In genomic region chr3:87999243-87999895, GRCm38 (mm10) we compare ENCODE assay signal across 9 mouse cellular contexts. TPM values are rescaled to one million over a fixed set of nuclear protein-coding genes. Genes with fewer than 3 reads are reported as not detected.
DNase-seq lines count a peak whose midpoint lies in the region; ATAC-seq and TF ChIP-seq lines count a peak whose summit lies in the region.
"Had no signal": no experiment of that assay in that cellular context is flagged by ENCODE, and none has a peak within 500 bp of the region (broad histone marks: within the 10 kb centered on the region; RNA-seq: fewer than 3 reads in every experiment).

No protein-coding gene starts in this region.

- no peak overlapping the region for H3K9ac ChIP-seq in limb, embryonic 12.5 days (replicated peaks)
- no peak overlapping the region for H3K9ac ChIP-seq in stomach, postnatal 0 days (ENCODE audit: low read length)

- H3K4me1 ChIP-seq in megakaryocyte, embryonic 14.5 days = peaks cover 36% of the 10 kb centered on the region
- peaks cover 23% of the 10 kb centered on the region for H3K4me1 ChIP-seq in limb, embryonic 12.5 days (replicated peaks)
- no peaks in the 10 kb centered on the region for H3K4me1 ChIP-seq in stomach, postnatal 0 days (replicated peaks; ENCODE audit: control insufficient read depth, insufficient read depth)

- no peak for ATAC-seq in megakaryocyte, adult 5-6 weeks (ENCODE audit: poor library complexity, severe bottlenecking)
- ATAC-seq in limb, embryonic 12.5 days (ENCODE audit: insufficient number of reproducible peaks, insufficient read depth, low FRiP score, low TSS enrichment, low read depth) = no peak
- ATAC-seq in stomach, postnatal 0 days (ENCODE audit: low FRiP score, low TSS enrichment) = no peak

- intact Hi-C loops in left cerebral cortex, postnatal 14 days (cut with DNase I) = no loop called here

- WGBS in limb, embryonic 12.5 days = 1% methylated on average over 37 of the region's 38 CpGs
- 2% methylated on average over 38 of the region's 38 CpGs for WGBS in stomach, postnatal 0 days

- peak; percentile 31 for DNase-seq in embryo, embryonic 9.5 days (ENCODE audit: extremely low spot score)
- no peak for DNase-seq in embryo, embryonic 10 days (ENCODE audit: low spot score)
- DNase-seq in stomach, postnatal 0 days (ENCODE audit: low spot score) = no peak
- DNase-seq in left cerebral cortex, postnatal 14 days (ENCODE audit: low spot score in 2 of 2) = no peak
- DNase-seq in urinary bladder, adult 2 months (ENCODE audit: low spot score) = no peak

- H3K36me3 ChIP-seq in megakaryocyte, embryonic 14.5 days (replicated peaks; ENCODE audit: low read length) = no peaks in the 10 kb centered on the region
- H3K36me3 ChIP-seq in limb, embryonic 12.5 days = no peaks in the 10 kb centered on the region
- H3K36me3 ChIP-seq in stomach, postnatal 0 days (ENCODE audit: control insufficient read depth, insufficient read depth, low read length) = no peaks in the 10 kb centered on the region

- no peak overlapping the region for H3K27ac ChIP-seq in limb, embryonic 12.5 days
- no peak overlapping the region for H3K27ac ChIP-seq in stomach, postnatal 0 days (replicated peaks)

- TF ChIP-seq EP300 in stomach, postnatal 0 days (optimal IDR thresholded peaks at IDR 0.05) = no peak

- H3K9me3 ChIP-seq in megakaryocyte, embryonic 14.5 days = peaks cover 7% of the 10 kb centered on the region; the same call in 1 of the 2 replicates
- peaks cover 7% of the 10 kb centered on the region for H3K9me3 ChIP-seq in limb, embryonic 12.5 days
- H3K9me3 ChIP-seq in stomach, postnatal 0 days (ENCODE audit: control insufficient read depth, low read length) = no peaks in the 10 kb centered on the region

- peaks cover 95% of the 10 kb centered on the region for H3K27me3 ChIP-seq in megakaryocyte, embryonic 14.5 days (replicated peaks)
- H3K27me3 ChIP-seq in limb, embryonic 12.5 days = peaks cover 100% of the 10 kb centered on the region
- peaks cover 18% of the 10 kb centered on the region; the same call in 1 of the 2 replicates for H3K27me3 ChIP-seq in stomach, postnatal 0 days (ENCODE audit: control insufficient read depth, insufficient read depth, low read length)

- TF ChIP-seq CTCF in stomach, postnatal 0 days (IDR thresholded peaks at IDR 0.05; ENCODE audit: low read depth) = no peak

- peak overlapping the region; percentile 76 for H3K4me2 ChIP-seq in limb, embryonic 12.5 days
- H3K4me2 ChIP-seq in stomach, postnatal 0 days (replicated peaks; ENCODE audit: low read depth) = peak overlapping the region; percentile 54

- H3K4me3 ChIP-seq in megakaryocyte, embryonic 14.5 days (replicated peaks) = peak overlapping the region; percentile 51
- H3K4me3 ChIP-seq in limb, embryonic 12.5 days (replicated peaks) = peak overlapping the region; percentile 48
- peak overlapping the region; percentile 28; the same call in 1 of the 2 replicates for H3K4me3 ChIP-seq in stomach, postnatal 0 days (ENCODE audit: low read depth, low read length)

RNA-seq across cellular contexts. Expression of gene Bcan, which starts 0.7 kb away (rescaled TPM):
- polyA plus RNA-seq in megakaryocyte, embryonic 14.5 days (2012; ENCODE audit: insufficient read depth, low replicate concordance) = not detected in 2 replicates
- total RNA-seq in megakaryocyte, adult 5-6 weeks (2015) = not detected in 2 replicates
- not detected in 2 replicates for total RNA-seq in megakaryocyte, adult 5-6 weeks (2017)
- 0.13 and 0.65 TPM in 2 replicates for polyA plus RNA-seq in limb, embryonic 12.5 days (2016; fragmentation: Nextera tagmentation; extraction: Ambion mirVana)
- 0.08 and 0.18 TPM in 2 replicates for polyA plus RNA-seq in stomach, postnatal 0 days (2015; fragmentation: Nextera tagmentation; extraction: Ambion mirVana)
- total RNA-seq in left cerebral cortex, postnatal 14 days (2021) = 100 to 1,000 TPM; 297 to 331 TPM
- 0.15 and 0.28 TPM in 2 replicates for polyA plus RNA-seq in urinary bladder, adult 2 months (2012; rRNA removed)

RNA-seq across cellular contexts. Expression of gene Hapln2, which starts 28.0 kb away (rescaled TPM):
- polyA plus RNA-seq in megakaryocyte, embryonic 14.5 days (2012; ENCODE audit: insufficient read depth, low replicate concordance) = not detected in 2 replicates
- total RNA-seq in megakaryocyte, adult 5-6 weeks (2015) = not detected in 2 replicates
- not detected in 2 replicates for total RNA-seq in megakaryocyte, adult 5-6 weeks (2017)
- 0.10 and 0.12 TPM in 2 replicates for polyA plus RNA-seq in limb, embryonic 12.5 days (2016; fragmentation: Nextera tagmentation; extraction: Ambion mirVana)
- polyA plus RNA-seq in stomach, postnatal 0 days (2015; fragmentation: Nextera tagmentation; extraction: Ambion mirVana) = not detected in 2 replicates
- 1 to 10 TPM; 1.3 TPM for total RNA-seq in left cerebral cortex, postnatal 14 days (2021)
- 0.06 TPM in 1 of 2 replicates, not detected in the other for polyA plus RNA-seq in urinary bladder, adult 2 months (2012; rRNA removed)
- polyA plus RNA-seq: small intestine, adult 2 months had no signal

RNA-seq across cellular contexts. Expression of gene Nes, which starts 28.5 kb away (rescaled TPM):
- polyA plus RNA-seq in megakaryocyte, embryonic 14.5 days (2012; ENCODE audit: insufficient read depth, low replicate concordance) = 0.29 TPM in 1 of 2 replicates, not detected in the other
- not detected in 2 replicates for total RNA-seq in megakaryocyte, adult 5-6 weeks (2015)
- total RNA-seq in megakaryocyte, adult 5-6 weeks (2017) = not detected in 2 replicates
- 29.4 and 32.5 TPM in 2 replicates for polyA plus RNA-seq in limb, embryonic 12.5 days (2016; fragmentation: Nextera tagmentation; extraction: Ambion mirVana)
- polyA plus RNA-seq in stomach, postnatal 0 days (2015; fragmentation: Nextera tagmentation; extraction: Ambion mirVana) = 5.3 and 5.7 TPM in 2 replicates
- total RNA-seq in left cerebral cortex, postnatal 14 days (2021) = 10 to 100 TPM; 10.1 to 10.4 TPM
- polyA plus RNA-seq in urinary bladder, adult 2 months (2012; rRNA removed) = 3.7 and 5.3 TPM in 2 replicates

RNA-seq across cellular contexts. Expression of gene Gpatch4, which starts 43.5 kb away (rescaled TPM):
- polyA plus RNA-seq in megakaryocyte, embryonic 14.5 days (2012; ENCODE audit: insufficient read depth, low replicate concordance) = 5.3 and 18.9 TPM in 2 replicates
- total RNA-seq in megakaryocyte, adult 5-6 weeks (2015) = 7.3 TPM in 2 replicates
- total RNA-seq in megakaryocyte, adult 5-6 weeks (2017) = 9.5 and 10.1 TPM in 2 replicates
- polyA plus RNA-seq in limb, embryonic 12.5 days (2016; fragmentation: Nextera tagmentation; extraction: Ambion mirVana) = 30.8 and 31.1 TPM in 2 replicates
- polyA plus RNA-seq in stomach, postnatal 0 days (2015; fragmentation: Nextera tagmentation; extraction: Ambion mirVana) = 17.4 and 19.2 TPM in 2 replicates
- total RNA-seq in left cerebral cortex, postnatal 14 days (2021) = 10 to 100 TPM; 15.5 to 16.5 TPM
- 5.6 and 9.7 TPM in 2 replicates for polyA plus RNA-seq in urinary bladder, adult 2 months (2012; rRNA removed)

RNA-seq across cellular contexts. Expression of gene Crabp2, which starts 50.9 kb away (rescaled TPM):
- polyA plus RNA-seq in megakaryocyte, embryonic 14.5 days (2012; ENCODE audit: insufficient read depth, low replicate concordance) = 0.47 TPM in 1 of 2 replicates, not detected in the other
- total RNA-seq in megakaryocyte, adult 5-6 weeks (2015) = 1.3 TPM in 1 of 2 replicates, not detected in the other
- total RNA-seq in megakaryocyte, adult 5-6 weeks (2017) = not detected in 2 replicates
- 614 and 667 TPM in 2 replicates for polyA plus RNA-seq in limb, embryonic 12.5 days (2016; fragmentation: Nextera tagmentation; extraction: Ambion mirVana)
- 40.4 and 44.3 TPM in 2 replicates for polyA plus RNA-seq in stomach, postnatal 0 days (2015; fragmentation: Nextera tagmentation; extraction: Ambion mirVana)
- 1 to 10 TPM; 5.4 to 5.9 TPM for total RNA-seq in left cerebral cortex, postnatal 14 days (2021)
- polyA plus RNA-seq in urinary bladder, adult 2 months (2012; rRNA removed) = 0.91 and 1.4 TPM in 2 replicates
- polyA plus RNA-seq: small intestine, adult 2 months had no signal
